Mouse (Mus musculus) testis, adult 2 months (tissue): ENCODE measurements around the gene Rbmxl2.

ENCODE experiments used
- CTCF ChIP-seq: fragments of 200-500 bp; IDR thresholded peaks from 2 replicates; pipeline ENCODE4 v1.5.1; 2012; ENCODE audit warnings: low read depth, mild to moderate bottlenecking, inconsistent platforms, low read length, moderate library complexity; ENCODE audit not compliant: control insufficient read depth, insufficient read depth, insufficient replicate concordance
- POLR2A ChIP-seq: fragments of 200-500 bp; IDR thresholded peaks from 2 replicates; pipeline ENCODE4 v1.6.1; 2012; ENCODE audit warnings: low read depth, mild to moderate bottlenecking, inconsistent platforms, low read length, moderate library complexity; ENCODE audit not compliant: control insufficient read depth

- TF ChIP-seq POLR2A (no peak), CTCF (no peak)
Observed at GRCm38 (mm10) chr7:107236854-107237253, 27.6 kb downstream of the Rbmxl2 start.
